Mouse (Mus musculus) myocyte (in vitro differentiated cells): ENCODE data around the gene Dhx30. TPM values are rescaled to one million over a fixed set of nuclear protein-coding genes. Genes with fewer than 3 reads are reported as not detected.

Experiments
- H3K27me3 ChIP-seq: one replicate; pipeline ENCODE4 v1.6.1; 2011; ENCODE audit not compliant: control insufficient read depth, insufficient read depth, insufficient read length
- H3K36me3 ChIP-seq: one replicate; pipeline ENCODE4 v1.6.1; 2011; ENCODE audit not compliant: control insufficient read depth, insufficient read depth
- H3K4me2 ChIP-seq: one replicate; pipeline ENCODE4 v1.6.1; 2011; ENCODE audit warnings: low read depth, control low read depth
- H3K4me3 ChIP-seq: one replicate; pipeline ENCODE4 v1.5.1; 2011; ENCODE audit warnings: mild to moderate bottlenecking, control low read depth, moderate library complexity
- H3K79me2 ChIP-seq: one replicate; pipeline ENCODE4 v1.6.1; 2011; ENCODE audit not compliant: control insufficient read depth, insufficient read depth
- H3ac ChIP-seq: one replicate; pipeline ENCODE4 v1.6.1; 2011; ENCODE audit not compliant: control insufficient read depth, insufficient read length
- CEBPB ChIP-seq: IDR thresholded peaks from 2 replicates; pipeline ENCODE4 v1.6.1; 2011; ENCODE audit warnings: mild to moderate bottlenecking, moderate library complexity; ENCODE audit not compliant: poor library complexity, insufficient read depth, severe bottlenecking
- E2F4 ChIP-seq: IDR thresholded peaks from one replicate; pipeline ENCODE4 v1.6.1; 2011; ENCODE audit warnings: mild to moderate bottlenecking, control low read depth, moderate library complexity; ENCODE audit not compliant: insufficient read depth
- MAX ChIP-seq: IDR thresholded peaks from one replicate; pipeline ENCODE4 v1.6.1; 2011; ENCODE audit warnings: low read depth, mild to moderate bottlenecking, control low read depth
- MYOD1 ChIP-seq, 3 experiments: IDR thresholded peaks; one replicate each; pipeline ENCODE4 v1.6.1; 2011; ENCODE audit warnings: control low read depth in 2 of 3, low read depth in 2 of 3, mild to moderate bottlenecking in 2 of 3, moderate library complexity in 1 of 3; ENCODE audit not compliant: insufficient read length in 2 of 3, control insufficient read depth in 1 of 3
- MYOG ChIP-seq, 3 experiments: IDR thresholded peaks; one replicate each; pipeline ENCODE4 v1.6.1; 2011; ENCODE audit warnings: control low read depth in 2 of 3, low read depth in 2 of 3, mild to moderate bottlenecking in 2 of 3; ENCODE audit not compliant: insufficient read length in 2 of 3, control insufficient read depth in 1 of 3, insufficient read depth in 1 of 3
- POLR2A ChIP-seq: IDR thresholded peaks from one replicate; pipeline ENCODE4 v1.6.1; 2011; ENCODE audit warnings: low read depth, mild to moderate bottlenecking, control low read depth, moderate library complexity; ENCODE audit not compliant: insufficient read length
- POLR2AphosphoS2 ChIP-seq: IDR thresholded peaks from one replicate; pipeline ENCODE4 v1.6.1; 2011; ENCODE audit warnings: low read depth, control low read depth; ENCODE audit not compliant: insufficient read length
- REST ChIP-seq: IDR thresholded peaks from one replicate; pipeline ENCODE4 v1.6.1; 2011; ENCODE audit warnings: mild to moderate bottlenecking, control low read depth, moderate library complexity; ENCODE audit not compliant: insufficient read depth, insufficient read length
- SRF ChIP-seq: IDR thresholded peaks from one replicate; pipeline ENCODE4 v1.6.1; 2011; ENCODE audit warnings: low read depth; ENCODE audit not compliant: control insufficient read depth, insufficient read length
- TCF12 ChIP-seq: IDR thresholded peaks from one replicate; pipeline ENCODE4 v1.6.1; 2011; ENCODE audit warnings: mild to moderate bottlenecking, control low read depth; ENCODE audit not compliant: poor library complexity, insufficient read depth, severe bottlenecking
- TCF3 ChIP-seq: IDR thresholded peaks from one replicate; pipeline ENCODE4 v1.6.1; 2011; ENCODE audit warnings: low read depth, control low read depth; ENCODE audit not compliant: insufficient read length
- USF1 ChIP-seq: IDR thresholded peaks from one replicate; pipeline ENCODE4 v1.6.1; 2011; ENCODE audit warnings: low read depth, mild to moderate bottlenecking, control low read depth, moderate library complexity
- polyA plus RNA-seq: library from polyadenylated mRNA; unstranded; fragments of >200 nt; fragmentation: generic; extraction: Trizol; gene quantifications from one replicate; pipeline ENCODE4 v1.2.1, GENCODE M21; 2012; ENCODE audit warnings: missing spikeins

The Dhx30 gene
- polyA plus RNA-seq, 1 experiment: 79.1 TPM

GRCm38 (mm10) chr9:110062405-110062804 lies 55.2 kb downstream of the Dhx30 start:
- Histone ChIP-seq H3K79me2 (no peaks in the 10 kb centered on the region), H3K4me2 (no peak overlapping the region), H3K27me3 (no peaks in the 10 kb centered on the region), H3K4me3 (no peak overlapping the region), H3ac (no peak overlapping the region), H3K36me3 (peaks cover 26% of the 10 kb centered on the region)
- TF ChIP-seq TCF3 (no peak), USF1 (no peak), CEBPB (no peak), POLR2AphosphoS2 (no peak), E2F4 (no peak), TCF12 (no peak), POLR2A (no peak), REST (no peak), MAX (no peak)

GRCm38 (mm10) chr9:110060761-110061160 lies 56.9 kb downstream of the Dhx30 start:
- H3ac ChIP-seq: no peak overlapping the region
- H3K79me2 ChIP-seq: no peaks in the 10 kb centered on the region
- TF ChIP-seq MYOD1 (IDR thresholded peaks at IDR 0.05; ENCODE audit: control insufficient read depth in 1 of 3, insufficient read length in 2 of 3, low read depth in 2 of 3) (no peak), E2F4 (no peak), MYOG (IDR thresholded peaks at IDR 0.05; ENCODE audit: control insufficient read depth in 1 of 3, insufficient read depth in 1 of 3, insufficient read length in 2 of 3, low read depth in 2 of 3) (no peak), TCF12 (no peak), POLR2A (no peak), MAX (no peak), CEBPB (no peak), USF1 (no peak), REST (no peak)
- H3K36me3 ChIP-seq: peaks cover 12% of the 10 kb centered on the region
- no peak overlapping the region for H3K4me3 ChIP-seq
- no peaks in the 10 kb centered on the region for H3K27me3 ChIP-seq
- no peak overlapping the region for H3K4me2 ChIP-seq

- Histone ChIP-seq H3K79me2 (peaks cover 4% of the 10 kb centered on the region), H3K4me2 (no peak overlapping the region), H3K27me3 (no peaks in the 10 kb centered on the region), H3K4me3 (no peak overlapping the region), H3ac (no peak overlapping the region), H3K36me3 (no peaks in the 10 kb centered on the region)
- TF ChIP-seq USF1: no peak
- no peak for TF ChIP-seq CEBPB
- TF ChIP-seq MYOG (IDR thresholded peaks at IDR 0.05; ENCODE audit: control insufficient read depth in 1 of 3, insufficient read depth in 1 of 3, insufficient read length in 2 of 3, low read depth in 2 of 3): no peak
- no peak for TF ChIP-seq E2F4
- no peak for TF ChIP-seq REST
- TF ChIP-seq MAX: no peak
- no peak for TF ChIP-seq TCF3
- TF ChIP-seq POLR2AphosphoS2: no peak
- no peak for TF ChIP-seq MYOD1 (IDR thresholded peaks at IDR 0.05; ENCODE audit: control insufficient read depth in 1 of 3, insufficient read length in 2 of 3, low read depth in 2 of 3)
- no peak for TF ChIP-seq POLR2A
- TF ChIP-seq SRF: no peak
- no peak for TF ChIP-seq TCF12
These were observed 60.4 kb downstream of the Dhx30 start for GRCm38 (mm10) chr9:110057200-110057599.

- Histone ChIP-seq H3K36me3 (peaks cover 8% of the 10 kb centered on the region), H3K4me3 (no peak overlapping the region), H3K27me3 (no peaks in the 10 kb centered on the region), H3K79me2 (peaks cover 4% of the 10 kb centered on the region), H3K4me2 (no peak overlapping the region), H3ac (no peak overlapping the region)
- TF ChIP-seq TCF3 (no peak), POLR2A (no peak), POLR2AphosphoS2 (no peak), REST (no peak), USF1 (no peak), SRF (no peak), TCF12 (no peak), MYOD1 (IDR thresholded peaks at IDR 0.05; ENCODE audit: control insufficient read depth in 1 of 3, insufficient read length in 2 of 3, low read depth in 2 of 3) (no peak), CEBPB (no peak), MAX (no peak), MYOG (IDR thresholded peaks at IDR 0.05; ENCODE audit: control insufficient read depth in 1 of 3, insufficient read depth in 1 of 3, insufficient read length in 2 of 3, low read depth in 2 of 3) (no peak), E2F4 (no peak)
These were observed 62.8 kb downstream of the Dhx30 start for GRCm38 (mm10) chr9:110054781-110055180.

GRCm38 (mm10) chr9:110054080-110054421 lies 63.6 kb downstream of the Dhx30 start:
- H3K27me3 ChIP-seq: no peaks in the 10 kb centered on the region
- no peak for TF ChIP-seq REST
- no peak for TF ChIP-seq CEBPB
- H3ac ChIP-seq: no peak overlapping the region
- H3K36me3 ChIP-seq: peaks cover 12% of the 10 kb centered on the region
- no peak overlapping the region for H3K4me2 ChIP-seq
- peaks cover 9% of the 10 kb centered on the region for H3K79me2 ChIP-seq
- H3K4me3 ChIP-seq: no peak overlapping the region
